Mouse (Mus musculus) telencephalon, adult 2 months (tissue): ENCODE measurements at regions not wholly inside any gene's neighbourhood (a gene's known extent, or its start where the extent isn't known, plus 50 kb on each side); places are given as distances from the start of the nearest gene placed in this dataset.

Experiments used
- DNase-seq: peaks from one replicate; pipeline ENCODE4 v3.0.0-alpha.2; 2011; ENCODE audit warnings: low read depth, low spot score

GRCm38 (mm10) chr13:84399345-84400170 lies 177.5 kb downstream of the Tmem161b start:
- peak; percentile 33 for DNase-seq

DNA sequence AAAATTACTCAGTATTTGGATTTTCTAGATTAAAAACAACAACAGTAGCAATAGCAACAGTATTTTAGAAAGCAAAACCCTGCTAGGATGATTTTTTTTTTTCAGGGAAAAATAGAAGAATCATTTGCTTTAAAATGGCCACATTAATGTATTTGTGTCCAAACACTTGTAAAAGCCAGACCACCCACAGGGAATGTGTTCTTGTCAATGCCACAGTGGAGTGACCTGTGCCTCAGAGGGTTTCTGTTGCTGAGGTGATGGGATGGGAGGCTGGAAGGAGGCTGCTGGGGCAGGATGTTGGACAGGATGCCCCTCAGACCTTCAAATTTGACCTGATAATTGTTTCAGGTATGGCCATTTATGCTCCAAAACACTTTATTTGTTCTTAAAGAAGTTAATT lies 178.9 kb downstream of the Tmem161b start:
- DNase-seq: no peak

GRCm38 (mm10) chr13:84404566-84405194 lies 182.6 kb downstream of the Tmem161b start:
- DNase-seq: no peak

- no peak for DNase-seq
Observed at GRCm38 (mm10) chr13:84434444-84434843, 212.3 kb downstream of the Tmem161b start.

- no peak for DNase-seq
Observed at GRCm38 (mm10) chr13:84437586-84438443, 215.7 kb downstream of the Tmem161b start.

- no peak for DNase-seq
Observed at GRCm38 (mm10) chr13:84438444-84438766, 216.3 kb downstream of the Tmem161b start.

- peak; percentile 0 for DNase-seq
Observed at GRCm38 (mm10) chr13:84448514-84448913, 226.4 kb downstream of the Tmem161b start.

GRCm38 (mm10) chr13:84449001-84449551 lies 227.0 kb downstream of the Tmem161b start:
- peak; percentile 74 for DNase-seq
